Mouse (Mus musculus) lung, adult 2 months (tissue): Measurements from ENCODE around the gene Dpf3.

ENCODE experiments used
- CTCF ChIP-seq: fragments of 200-500 bp; IDR thresholded peaks from 2 replicates; pipeline ENCODE4 v1.5.1; 2011; ENCODE audit warnings: mild to moderate bottlenecking, low read length, control low read depth; ENCODE audit not compliant: insufficient read depth
- POLR2A ChIP-seq: fragments of 200-500 bp; IDR thresholded peaks from 2 replicates; pipeline ENCODE4 v1.6.1; 2011; ENCODE audit warnings: low read depth, mild to moderate bottlenecking, control low read depth, low read length, borderline replicate concordance; ENCODE audit errors: extremely low read depth

- TF ChIP-seq CTCF, result no peak
- no peak for TF ChIP-seq POLR2A
These were observed 5.3 kb upstream of the Dpf3 start for GRCm38 (mm10) chr12:83492808-83493207.
